Mouse (Mus musculus) MEL (cell line): ENCODE data around the gene Inpp4b. TPM values are rescaled to one million over a fixed set of nuclear protein-coding genes. Genes with fewer than 3 reads are reported as not detected.

ENCODE experiments used
- DNase-seq: peaks from one replicate; pipeline ENCODE4 v3.0.0; 2011; ENCODE audit warnings: low read depth, low spot score
- H3K27ac ChIP-seq: 2 replicates; pipeline ENCODE4 v1.5.1; 2012; ENCODE audit warnings: low read depth, mild to moderate bottlenecking, control low read depth, low read length, moderate library complexity; ENCODE audit not compliant: control insufficient read depth
- H3K27me3 ChIP-seq, 2 experiments: fragments of 150-350 bp in 1 of 2; sonication (generic) in 1 of 2; 2 replicates each; pipeline ENCODE4 v1.6.1; 2012; ENCODE audit warnings: low read length in 2 of 2, mild to moderate bottlenecking in 2 of 2, improper control_type of control experiment in 1 of 2, moderate library complexity in 1 of 2; ENCODE audit not compliant: insufficient read depth in 2 of 2, control insufficient read depth in 1 of 2
- H3K36me3 ChIP-seq, 2 experiments: 2 replicates each; pipeline ENCODE4 v1.6.1; 2012 to 2014; ENCODE audit warnings: low read length in 2 of 2, improper control_type of control experiment in 1 of 2, inconsistent platforms in 1 of 2, mild to moderate bottlenecking in 1 of 2; ENCODE audit not compliant: insufficient read depth in 2 of 2, control insufficient read depth in 1 of 2
- H3K4me1 ChIP-seq, 2 experiments: fragments of 150-350 bp in 1 of 2; sonication (generic) in 1 of 2; 2 replicates each; pipeline ENCODE4 v1.6.1; 2012; ENCODE audit warnings: low read length in 2 of 2, improper control_type of control experiment in 1 of 2, mild to moderate bottlenecking in 1 of 2; ENCODE audit not compliant: insufficient read depth in 2 of 2, control insufficient read depth in 1 of 2
- H3K4me3 ChIP-seq, 2 experiments: fragments of 150-350 bp in 1 of 2; sonication (generic) in 1 of 2; 2 replicates each; pipeline ENCODE4 v1.5.1; 2012; ENCODE audit warnings: low read depth in 2 of 2, low read length in 2 of 2, mild to moderate bottlenecking in 2 of 2, moderate library complexity in 2 of 2, control low read depth in 1 of 2, improper control_type of control experiment in 1 of 2; ENCODE audit not compliant: control insufficient read depth in 1 of 2, insufficient read depth in 1 of 2
- H3K79me2 ChIP-seq: 2 replicates; pipeline ENCODE4 v1.6.1; 2012; ENCODE audit warnings: mild to moderate bottlenecking, low read length, moderate library complexity; ENCODE audit not compliant: control insufficient read depth, poor library complexity, insufficient read depth
- H3K9ac ChIP-seq: 2 replicates; pipeline ENCODE4 v1.6.1; 2012; ENCODE audit warnings: low read depth, mild to moderate bottlenecking, control low read depth, low read length, moderate library complexity; ENCODE audit not compliant: control insufficient read depth, poor library complexity, severe bottlenecking
- H3K9me3 ChIP-seq: fragments of 150-350 bp; sonication (generic); replicated peaks from 2 replicates; pipeline ENCODE4 v1.6.1; 2012; ENCODE audit warnings: mild to moderate bottlenecking, low read length, improper control_type of control experiment, moderate library complexity; ENCODE audit not compliant: insufficient read depth
- ELF1 ChIP-seq: IDR thresholded peaks from 2 replicates; pipeline ENCODE4 v1.6.1; 2014; ENCODE audit warnings: low read depth, mild to moderate bottlenecking, inconsistent platforms, low read length, improper control_type of control experiment, moderate library complexity
- JUND ChIP-seq: IDR thresholded peaks from 2 replicates; pipeline ENCODE4 v1.6.1; 2011; ENCODE audit warnings: low read depth, mild to moderate bottlenecking, improper control_type of control experiment, low read length
- MAFK ChIP-seq: IDR thresholded peaks from 2 replicates; pipeline ENCODE4 v1.6.1; 2011; ENCODE audit warnings: low read depth, mild to moderate bottlenecking, low read length, improper control_type of control experiment, borderline replicate concordance
- MAZ ChIP-seq: IDR thresholded peaks from 2 replicates; pipeline ENCODE4 v1.6.1; 2012; ENCODE audit warnings: low read depth, mild to moderate bottlenecking, inconsistent platforms, low read length, improper control_type of control experiment
- MEF2A ChIP-seq: IDR thresholded peaks from 2 replicates; pipeline ENCODE4 v1.6.1; 2014; ENCODE audit warnings: low read depth, mild to moderate bottlenecking, inconsistent platforms, low read length, improper control_type of control experiment; ENCODE audit not compliant: poor library complexity, insufficient replicate concordance, severe bottlenecking; ENCODE audit errors: extremely low read depth
- MYB ChIP-seq: IDR thresholded peaks from 2 replicates; pipeline ENCODE4 v1.6.1; 2011; ENCODE audit warnings: mild to moderate bottlenecking, low read depth, low read length, improper control_type of control experiment
- NRF1 ChIP-seq: IDR thresholded peaks from 2 replicates; pipeline ENCODE4 v1.6.1; 2014; ENCODE audit warnings: low read depth, mild to moderate bottlenecking, inconsistent platforms, low read length, improper control_type of control experiment, moderate library complexity; ENCODE audit not compliant: poor library complexity, insufficient read depth, severe bottlenecking
- POLR2A ChIP-seq, 2 experiments: IDR thresholded peaks; 2 replicates each; pipeline ENCODE4 v1.6.1; 2011 to 2012; ENCODE audit warnings: low read length in 2 of 2, mild to moderate bottlenecking in 2 of 2, control low read depth in 1 of 2, improper control_type of control experiment in 1 of 2, low read depth in 1 of 2, moderate library complexity in 1 of 2; ENCODE audit not compliant: control insufficient read depth in 1 of 2, insufficient read depth in 1 of 2, poor library complexity in 1 of 2
- POLR2AphosphoS5 ChIP-seq: IDR thresholded peaks from 2 replicates; pipeline ENCODE4 v1.6.1; 2012; ENCODE audit warnings: low read depth, borderline replicate concordance, mild to moderate bottlenecking, inconsistent platforms, low read length, moderate library complexity, mixed read lengths
- SIN3A ChIP-seq: IDR thresholded peaks from 2 replicates; pipeline ENCODE4 v1.6.1; 2012; ENCODE audit warnings: low read length, improper control_type of control experiment, inconsistent platforms
- TAL1 ChIP-seq: IDR thresholded peaks from 2 replicates; pipeline ENCODE4 v1.6.1; 2012; ENCODE audit warnings: mild to moderate bottlenecking, inconsistent platforms, low read length, moderate library complexity, mixed read lengths
- UBTF ChIP-seq: IDR thresholded peaks from 2 replicates; pipeline ENCODE4 v1.6.1; 2012; ENCODE audit warnings: low read depth, mild to moderate bottlenecking, inconsistent platforms, low read length, improper control_type of control experiment, moderate library complexity, borderline replicate concordance; ENCODE audit not compliant: insufficient read depth
- ZKSCAN1 ChIP-seq: IDR thresholded peaks from 2 replicates; pipeline ENCODE4 v1.6.1; 2012; ENCODE audit warnings: low read depth, mild to moderate bottlenecking, inconsistent platforms, low read length, improper control_type of control experiment, moderate library complexity
- ZNF384 ChIP-seq: IDR thresholded peaks from 2 replicates; pipeline ENCODE4 v1.6.1; 2012; ENCODE audit warnings: low read depth, mild to moderate bottlenecking, inconsistent platforms, low read length, improper control_type of control experiment
- polyA plus RNA-seq, 2 experiments: library from polyadenylated mRNA; stranded (reverse) in 1 of 2; unstranded in 1 of 2; fragments of >175 nt in 1 of 2; fragments of >200 nt in 1 of 2; gene quantifications; 2 replicates each; pipeline versions ENCODE4 v1.2.1 to v1.2.4; 2012; ENCODE audit warnings: low replicate concordance in 2 of 2, low read depth in 1 of 2; ENCODE audit not compliant: insufficient read length in 2 of 2, insufficient read depth in 1 of 2, missing spikeins in 1 of 2
- total RNA-seq: library from RNA; depleted of rRNA; stranded (reverse); fragments of 300-350 nt; gene quantifications from 2 replicates; pipeline ENCODE4 v1.2.3, GENCODE M21; 2012

The Inpp4b gene
- total and polyA plus RNA-seq, 3 experiments = 12.3 to 26.9 (median 13.6) TPM

DNA sequence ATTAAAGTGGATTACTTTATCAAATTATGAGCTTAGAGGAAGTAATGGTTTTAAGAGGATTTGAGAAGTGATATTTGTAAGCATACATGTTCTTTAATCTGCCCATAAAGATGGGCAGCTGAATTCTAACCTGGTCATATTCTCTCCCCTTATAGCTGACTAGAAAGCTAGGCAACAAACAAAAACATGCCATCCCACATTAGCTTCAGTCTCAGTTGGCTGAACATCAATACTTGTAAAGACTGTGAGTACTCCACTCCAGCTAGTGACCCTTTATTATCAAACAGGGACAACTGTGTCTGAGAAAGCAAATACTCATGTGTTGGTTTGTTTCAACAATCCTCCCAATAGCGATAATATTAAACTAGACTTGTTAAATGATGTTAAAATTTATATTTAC, 748.5 kb downstream of the Inpp4b start:
- Histone ChIP-seq H3K9ac (no peak overlapping the region), H3K4me1 (no peaks in the 10 kb centered on the region), H3K27me3 (no peaks in the 10 kb centered on the region), H3K36me3 (no peaks in the 10 kb centered on the region; a peak in 1 of 4 replicates), H3K4me3 (no peak overlapping the region), H3K79me2 (no peaks in the 10 kb centered on the region), H3K9me3 (no peaks in the 10 kb centered on the region), H3K27ac (no peak overlapping the region)
- no peak for DNase-seq
- TF ChIP-seq SIN3A (no peak), POLR2AphosphoS5 (no peak), MYB (no peak), JUND (no peak), MEF2A (no peak), MAFK (no peak), TAL1 (no peak), ZNF384 (no peak), ZKSCAN1 (no peak), MAZ (no peak), ELF1 (no peak), NRF1 (no peak)

- no peaks in the 10 kb centered on the region; a peak in 1 of 4 replicates for H3K4me1 ChIP-seq
- H3K27ac ChIP-seq = no peak overlapping the region
- no peak for TF ChIP-seq POLR2A (IDR thresholded peaks at IDR 0.05; ENCODE audit: control insufficient read depth in 1 of 2, insufficient read depth in 1 of 2, low read depth in 1 of 2, low read length in 2 of 2, poor library complexity in 1 of 2)
- peak; percentile 72; the same call in 1 of the 2 replicates for TF ChIP-seq MAFK
- TF ChIP-seq, all 39 proteins: peak for 1
- H3K27me3 ChIP-seq = no peaks in the 10 kb centered on the region
- H3K4me3 ChIP-seq = no peak overlapping the region
- no peak for DNase-seq
- no peak overlapping the region for H3K9ac ChIP-seq
- no peaks in the 10 kb centered on the region for H3K9me3 ChIP-seq
- H3K79me2 ChIP-seq = no peaks in the 10 kb centered on the region
- no peaks in the 10 kb centered on the region; a peak in 1 of 4 replicates for H3K36me3 ChIP-seq
These were observed 750.9 kb downstream of the Inpp4b start for GRCm38 (mm10) chr8:82093274-82093673.

GRCm38 (mm10) chr8:82104560-82104959, 762.2 kb downstream of the Inpp4b start:
- Histone ChIP-seq H3K27me3 (no peaks in the 10 kb centered on the region), H3K27ac (no peak overlapping the region), H3K9ac (no peak overlapping the region), H3K4me1 (peaks cover 0 to 2% of the 10 kb centered on the region in 2 experiments; a peak in 1 of 4 replicates), H3K9me3 (no peaks in the 10 kb centered on the region), H3K4me3 (no peak overlapping the region), H3K36me3 (no peaks in the 10 kb centered on the region), H3K79me2 (no peaks in the 10 kb centered on the region)
- TF ChIP-seq UBTF (no peak), ZNF384 (no peak)
- no peak for DNase-seq
